Mouse (Mus musculus) adipose tissue, adult 10 weeks (tissue): ENCODE results near the gene Rapgefl1. TPM values are rescaled to one million over a fixed set of nuclear protein-coding genes. Genes with fewer than 3 reads are reported as not detected.

ENCODE experiments used
- polyA plus RNA-seq: library from polyadenylated mRNA; stranded (reverse); fragments of 350-450 nt; fragmentation: Illumina TruSeq; extraction: RNeasy Lipid Tissue Mini Kit (QIAGEN cat#74804); gene quantifications from one replicate; pipeline ENCODE4 v1.2.3, GENCODE M21; 2014; ENCODE audit warnings: low read depth, low replicate concordance

Rapgefl1 gene
- 1.9 TPM for polyA plus RNA-seq

GRCm38 (mm10) chr11:98836651-98837141 is at the start of gene Rapgefl1:
Rapgefl1 (plus strand) TSS chr11:98836785.

DNA sequence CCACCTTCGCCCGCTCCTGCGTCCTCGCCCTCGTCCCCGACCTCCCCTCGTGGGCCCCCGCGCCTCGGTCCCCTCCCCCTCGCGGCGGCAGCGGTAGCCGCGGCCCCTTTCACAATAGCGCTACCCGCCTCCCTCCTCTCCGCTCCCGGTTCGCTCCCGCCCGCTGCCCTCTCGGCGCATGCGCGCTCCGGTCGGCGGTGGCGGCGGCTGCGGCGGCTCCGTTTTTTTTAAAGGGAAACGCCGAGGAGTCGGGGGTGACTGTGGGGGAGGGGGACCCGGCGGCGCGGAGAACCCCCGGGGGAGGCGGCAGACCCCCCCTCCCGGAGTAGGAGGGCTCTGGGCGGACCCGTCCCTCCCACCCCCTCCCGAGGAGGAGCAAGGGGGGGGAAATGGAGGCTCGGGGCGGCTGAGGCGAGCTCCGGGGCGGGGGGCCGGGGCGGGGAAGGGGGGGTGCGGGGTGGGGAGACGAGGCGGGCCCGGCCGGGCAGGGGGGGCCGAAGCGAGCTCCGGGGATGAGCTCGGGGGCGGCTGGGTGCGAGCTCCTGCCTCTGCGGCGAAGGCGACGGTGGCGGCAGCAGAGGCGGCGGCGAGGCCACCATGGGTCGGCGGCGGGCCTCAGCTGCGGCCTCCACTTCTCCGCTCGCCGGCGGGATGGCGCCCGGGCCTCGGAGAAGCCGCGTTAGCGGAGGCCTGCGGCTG is 41.4 kb upstream of the Rapgefl1 start, which contains the start of gene Msl1:
Msl1 (plus strand) TSS at position 502 of the 699 bp plus-strand sequence.

GRCm38 (mm10) chr11:98804605-98805004 is 32.0 kb upstream of the Rapgefl1 start, which contains the start of gene Casc3:
Casc3 (plus strand) TSS chr11:98804905.

GRCm38 (mm10) chr11:98863028-98863750 is 26.6 kb downstream of the Rapgefl1 start, which contains the start of gene Wipf2:
Wipf2 (plus strand) TSS chr11:98863638.

Other genes starting within 250 kb of the Rapgefl1 start
- gene Ormdl3, start 249.4 kb upstream of the Rapgefl1 start, polyA plus RNA-seq = 125 TPM
- not detected for gene Lrrc3c, start 238.5 kb upstream of the Rapgefl1 start, polyA plus RNA-seq
- not detected for gene Gm12355, start 211.1 kb upstream of the Rapgefl1 start, polyA plus RNA-seq
- not detected for gene Gsdma3, start 210.4 kb upstream of the Rapgefl1 start, polyA plus RNA-seq
- gene Gsdma2, start 190.0 kb upstream of the Rapgefl1 start, polyA plus RNA-seq = not detected
- 0.31 TPM for gene Gsdma, start 172.4 kb upstream of the Rapgefl1 start, polyA plus RNA-seq
- 87.4 TPM for gene Psmd3, start 154.2 kb upstream of the Rapgefl1 start, polyA plus RNA-seq
- gene Csf3, start 135.5 kb upstream of the Rapgefl1 start, polyA plus RNA-seq = 0.79 TPM
- gene Med24, start 107.3 kb upstream of the Rapgefl1 start, polyA plus RNA-seq = 44.4 TPM
- gene Thra, start 96.1 kb upstream of the Rapgefl1 start, polyA plus RNA-seq = 71.0 TPM
- 36.2 TPM for gene Nr1d1, start 61.5 kb upstream of the Rapgefl1 start, polyA plus RNA-seq
- 61.1 TPM for gene Msl1, start 41.3 kb upstream of the Rapgefl1 start, polyA plus RNA-seq
- gene Casc3, start 31.9 kb upstream of the Rapgefl1 start, polyA plus RNA-seq = 26.9 TPM
- 8.2 TPM for gene Wipf2, start 26.9 kb downstream of the Rapgefl1 start, polyA plus RNA-seq
- gene Cdc6, start 71.0 kb downstream of the Rapgefl1 start, polyA plus RNA-seq = 1.4 TPM
- gene Rara, start 91.0 kb downstream of the Rapgefl1 start, polyA plus RNA-seq = 15.1 TPM
- not detected for gene Gjd3, start 146.2 kb downstream of the Rapgefl1 start, polyA plus RNA-seq
- gene Top2a, start 187.4 kb downstream of the Rapgefl1 start, polyA plus RNA-seq = 5.5 TPM
- 275 TPM for gene Igfbp4, start 204.5 kb downstream of the Rapgefl1 start, polyA plus RNA-seq